Mouse (Mus musculus): ENCODE data around the gene Ttc28.

DNA sequence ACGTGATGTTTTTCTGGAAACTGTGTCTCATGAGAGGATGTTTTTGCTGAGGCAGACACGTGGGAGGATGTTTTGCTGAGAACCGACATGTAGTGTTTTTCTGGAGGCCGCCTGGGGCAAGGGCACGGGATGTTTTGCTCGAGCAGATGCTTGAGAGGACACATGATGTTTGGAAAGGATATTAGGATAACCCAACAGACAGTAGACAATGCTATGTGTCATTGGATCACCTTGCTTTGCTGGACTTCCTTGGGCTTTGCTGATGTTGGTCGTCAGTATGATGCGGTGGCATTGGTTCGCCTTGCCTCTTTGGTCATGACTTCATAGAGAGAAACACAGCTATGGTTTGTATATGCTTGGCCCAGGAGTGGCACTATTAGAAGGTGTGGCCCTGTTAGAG, 434.2 kb downstream of the Ttc28 start:
- TF ChIP-seq USF1 (IDR thresholded peaks at IDR 0.05; ENCODE audit: low read depth) (peak; percentile 43), MAX (IDR thresholded peaks at IDR 0.05) (no peak), CTCF (IDR thresholded peaks at IDR 0.05; ENCODE audit: control insufficient read depth, insufficient read depth, insufficient read length) (no peak), MYOG (IDR thresholded peaks at IDR 0.05; ENCODE audit: control insufficient read depth, extremely low read depth, insufficient read length) (no peak)
